8 mouse cellular contexts compared by ENCODE assay signal in the genomic region with DNA sequence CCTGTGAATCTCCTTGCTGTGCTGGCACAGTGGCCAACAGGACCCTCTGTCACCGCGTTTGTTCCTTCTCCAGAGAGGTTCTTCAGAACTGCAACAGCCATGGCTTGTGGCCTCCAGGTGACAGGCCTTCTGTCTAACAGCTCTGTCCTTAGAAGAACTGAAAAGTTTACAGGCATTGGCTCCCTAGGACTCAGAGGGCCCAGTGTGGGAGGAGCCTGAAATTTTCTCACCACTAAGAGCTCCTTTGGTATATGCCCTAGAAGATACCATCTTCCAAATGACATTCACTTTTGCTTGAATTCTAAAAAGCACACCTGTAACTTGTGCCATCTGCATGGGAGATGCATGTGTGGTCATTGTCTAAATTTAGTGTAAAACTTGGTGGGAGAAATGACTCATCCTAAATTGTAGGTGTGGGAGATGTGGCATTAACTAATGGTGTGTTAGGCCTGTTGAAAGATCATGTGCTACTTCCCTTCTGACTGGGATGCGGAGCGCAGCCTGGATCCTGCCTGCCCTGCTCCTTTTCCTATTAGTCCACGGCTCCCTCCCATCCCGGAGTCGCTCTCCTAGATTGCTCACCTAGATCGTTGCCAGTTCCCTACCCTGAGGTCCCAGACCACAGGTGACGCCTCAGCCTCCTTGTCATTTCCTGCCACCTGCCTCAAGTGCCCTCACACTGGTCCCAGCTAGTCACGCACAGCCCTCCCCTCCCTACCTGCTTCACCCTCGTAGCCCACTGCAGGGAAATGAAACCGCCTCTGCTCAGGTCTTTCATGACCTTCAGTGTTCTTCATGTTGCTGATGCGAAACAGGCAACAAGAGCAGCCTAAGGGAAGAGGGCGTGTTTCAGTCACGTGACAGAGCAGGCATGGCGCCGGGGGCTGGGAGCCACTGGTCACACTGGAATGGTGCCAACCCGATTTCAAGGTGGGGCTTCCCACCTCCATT. TPM values are rescaled to one million over a fixed set of nuclear protein-coding genes. Genes with fewer than 3 reads are reported as not detected.
DNase-seq lines count a peak whose midpoint lies in the region; ATAC-seq and TF ChIP-seq lines count a peak whose summit lies in the region.

No protein-coding gene starts in this region.

- H3K9me3 ChIP-seq in MEL (replicated peaks; ENCODE audit: insufficient read depth, low read length), result no peaks in the 10 kb centered on the region
- no peaks in the 10 kb centered on the region for H3K9me3 ChIP-seq in heart, embryonic 15.5 days (replicated peaks)

- peak; percentile 37 for DNase-seq in adrenal gland, postnatal 10 days
- DNase-seq in adrenal gland, postnatal 36 days, result no peak
- no peak for DNase-seq in MEL (ENCODE audit: low read depth, low spot score)
- peak; percentile 78 for DNase-seq in kidney, postnatal 10 days
- no peak for DNase-seq in embryo, embryonic 9.5 days (ENCODE audit: extremely low spot score)
- no peak for DNase-seq in gastrocnemius, postnatal 10 days

- no peaks in the 10 kb centered on the region for H3K27me3 ChIP-seq in MEL (ENCODE audit: control insufficient read depth in 1 of 2, insufficient read depth in 2 of 2, low read length in 2 of 2)
- no peaks in the 10 kb centered on the region for H3K27me3 ChIP-seq in heart, embryonic 15.5 days
- H3K27me3 ChIP-seq in myocyte (ENCODE audit: control insufficient read depth, insufficient read depth, insufficient read length), result no peaks in the 10 kb centered on the region

- no peak for TF ChIP-seq EP300 in MEL (IDR thresholded peaks at IDR 0.05; ENCODE audit: low read depth in 1 of 2, low read length in 2 of 2)

- H3K36me3 ChIP-seq in MEL (ENCODE audit: control insufficient read depth in 1 of 2, insufficient read depth in 2 of 2, low read length in 2 of 2) (peaks cover 3 to 5% of the 10 kb centered on the region in 2 experiments), myocyte (ENCODE audit: control insufficient read depth, insufficient read depth) (no peaks in the 10 kb centered on the region)
- H3K36me3 ChIP-seq in heart, embryonic 15.5 days, result no peaks in the 10 kb centered on the region

- peaks cover 5% of the 10 kb centered on the region; the same call in 1 of the 2 replicates for H3K79me2 ChIP-seq in MEL (ENCODE audit: control insufficient read depth, insufficient read depth, low read length, poor library complexity)
- peaks cover 100% of the 10 kb centered on the region for H3K79me2 ChIP-seq in myocyte (ENCODE audit: control insufficient read depth, insufficient read depth)

- peak overlapping the region; percentile 42 for H3K4me2 ChIP-seq in heart, embryonic 15.5 days
- peak overlapping the region; percentile 50 for H3K4me2 ChIP-seq in myocyte (ENCODE audit: low read depth)

- TF ChIP-seq RAD21 in MEL (IDR thresholded peaks at IDR 0.05; ENCODE audit: low read depth, low read length), result no peak

- H3K4me1 ChIP-seq in MEL (ENCODE audit: control insufficient read depth in 1 of 2, insufficient read depth in 2 of 2, low read length in 2 of 2), result peaks cover 0 to 5% of the 10 kb centered on the region in 2 experiments; a peak in 2 of 4 replicates
- H3K4me1 ChIP-seq in heart, embryonic 15.5 days (replicated peaks), result peaks cover 80% of the 10 kb centered on the region

- H3K4me3 ChIP-seq in MEL (ENCODE audit: control insufficient read depth in 1 of 2, insufficient read depth in 1 of 2, low read depth in 2 of 2, low read length in 2 of 2) (no peak overlapping the region), myocyte (no peak overlapping the region)
- 0 out of 2 replicates have a peak overlapping the region, but pooled peaks have one; percentile 2 for H3K4me3 ChIP-seq in heart, embryonic 15.5 days

- TF ChIP-seq POLR2A in MEL (IDR thresholded peaks at IDR 0.05; ENCODE audit: control insufficient read depth in 1 of 2, insufficient read depth in 1 of 2, low read depth in 1 of 2, low read length in 2 of 2, poor library complexity in 1 of 2) (no peak), myocyte (IDR thresholded peaks at IDR 0.05; ENCODE audit: insufficient read length, low read depth) (no peak)

- no peak overlapping the region for H3K27ac ChIP-seq in MEL (ENCODE audit: control insufficient read depth, low read depth, low read length)
- peak overlapping the region; percentile 90 for H3K27ac ChIP-seq in heart, embryonic 15.5 days

- H3K9ac ChIP-seq in MEL (ENCODE audit: control insufficient read depth, low read depth, low read length, poor library complexity, severe bottlenecking), result no peak overlapping the region
- H3K9ac ChIP-seq in heart, embryonic 15.5 days, result no peak overlapping the region

- ATAC-seq in heart, embryonic 15.5 days (replicated peaks; ENCODE audit: insufficient number of reproducible peaks, insufficient read depth, low FRiP score, low read depth), result no peak

- no peak for TF ChIP-seq CTCF in MEL (IDR thresholded peaks at IDR 0.05 in 2 of 3, conservative IDR thresholded peaks at IDR 0.05 in 1 of 3; ENCODE audit: control insufficient read depth in 1 of 3, insufficient read depth in 1 of 3, low read depth in 2 of 3, low read length in 3 of 3, poor library complexity in 1 of 3, severe bottlenecking in 1 of 3)

- no peak overlapping the region for H3ac ChIP-seq in myocyte (ENCODE audit: control insufficient read depth, insufficient read length)

- WGBS in heart, embryonic 15.5 days, result 57% methylated on average over 18 of the region's 18 CpGs

TF ChIP-seq in MEL, 35 proteins besides CTCF, POLR2A, EP300 and RAD21:
- TF ChIP-seq USF1 (IDR thresholded peaks at IDR 0.05; ENCODE audit: low read depth, low read length) (0 out of 2 replicates have a peak, but pooled peaks have one; percentile 20), TBP (IDR thresholded peaks at IDR 0.05; ENCODE audit: low read depth, low read length) (no peak)

TF ChIP-seq in myocyte, 11 proteins besides CTCF, POLR2A, EP300 and RAD21:
- TF ChIP-seq MYOD1 (IDR thresholded peaks at IDR 0.05; ENCODE audit: control insufficient read depth in 1 of 3, insufficient read length in 2 of 3, low read depth in 2 of 3) (peak in 1 of 3 experiments; percentile 38), MYOG (IDR thresholded peaks at IDR 0.05; ENCODE audit: control insufficient read depth in 1 of 3, insufficient read depth in 1 of 3, insufficient read length in 2 of 3, low read depth in 2 of 3) (no peak), E2F4 (IDR thresholded peaks at IDR 0.05; ENCODE audit: insufficient read depth) (no peak), USF1 (IDR thresholded peaks at IDR 0.05; ENCODE audit: low read depth) (peak; percentile 56)

RNA-seq across cellular contexts. Expression of a gene that starts 20.2 kb away (rescaled TPM):
- total RNA-seq in adrenal gland, postnatal 10 days (2021), result under 1 TPM; 0.12 TPM
- under 1 TPM; 0.16 to 0.30 TPM for total RNA-seq in adrenal gland, postnatal 36 days (2021)
- not detected in 2 replicates for total RNA-seq in MEL (2012; rRNA removed)
- polyA plus RNA-seq in MEL (2012; ENCODE audit: insufficient read depth in 1 of 2, insufficient read length in 2 of 2, low read depth in 1 of 2, low replicate concordance in 2 of 2, missing spikeins in 1 of 2), result under 1 TPM in 1 of 2 experiments, not detected in 1; 0.06 TPM
- 0.04 TPM in 1 of 2 replicates, not detected in the other for polyA plus RNA-seq in heart, embryonic 15.5 days (2015; fragmentation: Nextera tagmentation; extraction: Ambion mirVana)
- 0.13 TPM for polyA plus RNA-seq in myocyte (2012; fragmentation: generic; extraction: Trizol)
- total RNA-seq in gastrocnemius, postnatal 10 days (2021), result under 1 TPM in 1 of 2 experiments, not detected in 1; 0.12 TPM

Comparison
In these comparisons a context has a peak if more than half of its experiments do, and no peak if none do; other contexts are left out.
1. DNase-seq: peak in adrenal gland, postnatal 10 days (single experiment) and kidney, postnatal 10 days (single experiment); none in adrenal gland, postnatal 36 days (0 of 2), MEL (single experiment), embryo, embryonic 9.5 days (single experiment) and gastrocnemius, postnatal 10 days (single experiment).